Mouse (Mus musculus) thymus, adult 2 months (tissue): ENCODE data around the gene Rpl36. TPM values are rescaled to one million over a fixed set of nuclear protein-coding genes. Genes with fewer than 3 reads are reported as not detected.

Experiments used
- DNase-seq: peaks from one replicate; pipeline ENCODE4 v3.0.0; 2021
- H3K27ac ChIP-seq: fragments of 200-500 bp; 2 replicates; pipeline ENCODE4 v1.5.1; 2012; ENCODE audit warnings: low read length, control low read depth; ENCODE audit not compliant: control insufficient read depth, insufficient read depth
- H3K27me3 ChIP-seq: fragments of 200-500 bp; 2 replicates; pipeline ENCODE4 v1.6.1; 2012; ENCODE audit warnings: mild to moderate bottlenecking, low read length, moderate library complexity, mixed read lengths; ENCODE audit not compliant: control insufficient read depth, insufficient read depth
- H3K36me3 ChIP-seq: fragments of 200-500 bp; 2 replicates; pipeline ENCODE4 v1.6.1; 2012; ENCODE audit warnings: mild to moderate bottlenecking, low read length, moderate library complexity; ENCODE audit not compliant: control insufficient read depth, insufficient read depth
- H3K4me1 ChIP-seq: fragments of 200-500 bp; replicated peaks from 2 replicates; pipeline ENCODE4 v1.6.1; 2012; ENCODE audit warnings: low read length; ENCODE audit not compliant: control insufficient read depth, insufficient read depth
- H3K4me3 ChIP-seq: fragments of 200-500 bp; 2 replicates; pipeline ENCODE4 v1.5.1; 2012; ENCODE audit warnings: mild to moderate bottlenecking, low read length, control low read depth, moderate library complexity; ENCODE audit not compliant: control insufficient read depth, insufficient read depth
- CTCF ChIP-seq: fragments of 200-500 bp; IDR thresholded peaks from 2 replicates; pipeline ENCODE4 v1.5.1; 2012; ENCODE audit warnings: mild to moderate bottlenecking, control low read depth, low read length, moderate library complexity, borderline replicate concordance; ENCODE audit not compliant: control insufficient read depth, poor library complexity, insufficient read depth; ENCODE audit errors: extremely low read depth
- POLR2A ChIP-seq: fragments of 200-500 bp; IDR thresholded peaks from 2 replicates; pipeline ENCODE4 v1.6.1; 2012; ENCODE audit warnings: mild to moderate bottlenecking, low read length, control low read depth, moderate library complexity; ENCODE audit not compliant: control insufficient read depth, poor library complexity, insufficient read depth; ENCODE audit errors: extremely low read depth
- WGBS: fragments of 180-500 bp; shearing (Covaris S2); methylation state at CpG from one replicate; pipeline ENCODE4 v1.1.7; 2018; 5-methylcytosine and 5-hydroxymethylcytosine counted together
- polyA plus RNA-seq: library from polyadenylated mRNA; depleted of rRNA; stranded (reverse); fragments of >200 nt; gene quantifications from 2 replicates; pipeline ENCODE4 v1.2.3, GENCODE M21; 2012

The Rpl36 gene
- polyA plus RNA-seq, 1 experiment, result 3,864 TPM

- WGBS, result 98% methylated on average over 4 of the region's 4 CpGs
- Histone ChIP-seq H3K4me3 (no peak overlapping the region), H3K36me3 (peaks cover 53% of the 10 kb centered on the region), H3K27me3 (no peaks in the 10 kb centered on the region), H3K27ac (no peak overlapping the region), H3K4me1 (peaks cover 9% of the 10 kb centered on the region)
- TF ChIP-seq POLR2A (no peak), CTCF (no peak)
- no peak for DNase-seq
Measured at GRCm38 (mm10) chr17:56588921-56589320, 24.3 kb upstream of the Rpl36 start.

- Histone ChIP-seq H3K27ac (no peak overlapping the region), H3K4me1 (0 out of 2 replicates have a peak, but pooled peaks cover 2% of the 10 kb centered on the region)
- TF ChIP-seq POLR2A (no peak), CTCF (no peak)
Measured at GRCm38 (mm10) chr17:56592553-56592952, 20.7 kb upstream of the Rpl36 start.

GRCm38 (mm10) chr17:56593527-56594271, 19.5 kb upstream of the Rpl36 start:
- WGBS, result 94% methylated on average over 8 of the region's 8 CpGs
- no peaks in the 10 kb centered on the region for H3K4me1 ChIP-seq
- no peak overlapping the region for H3K4me3 ChIP-seq
- no peaks in the 10 kb centered on the region for H3K27me3 ChIP-seq
- peaks cover 85% of the 10 kb centered on the region for H3K36me3 ChIP-seq
- TF ChIP-seq CTCF (no peak), POLR2A (no peak)
- no peak overlapping the region for H3K27ac ChIP-seq
- no peak for DNase-seq

More at GRCm38 (mm10) chr17:56592553-56592952, 20.7 kb upstream of the Rpl36 start:
- DNase-seq, result no peak
- no peaks in the 10 kb centered on the region for H3K27me3 ChIP-seq
- H3K36me3 ChIP-seq, result peaks cover 85% of the 10 kb centered on the region
- no peak overlapping the region for H3K4me3 ChIP-seq

GRCm38 (mm10) chr17:56603186-56604069, 9.8 kb upstream of the Rpl36 start:
- no peak overlapping the region for H3K4me3 ChIP-seq
- WGBS, result 99% methylated on average over 28 of the region's 28 CpGs
- H3K36me3 ChIP-seq, result peaks cover 75% of the 10 kb centered on the region
- no peaks in the 10 kb centered on the region for H3K27me3 ChIP-seq
- TF ChIP-seq POLR2A (no peak), CTCF (no peak)
- no peak overlapping the region for H3K27ac ChIP-seq
- DNase-seq, result no peak
- H3K4me1 ChIP-seq, result peaks cover 1% of the 10 kb centered on the region

GRCm38 (mm10) chr17:56604070-56604380, 9.2 kb upstream of the Rpl36 start:
- Histone ChIP-seq H3K4me1 (peaks cover 7% of the 10 kb centered on the region), H3K27me3 (no peaks in the 10 kb centered on the region), H3K4me3 (no peak overlapping the region), H3K27ac (no peak overlapping the region), H3K36me3 (peaks cover 75% of the 10 kb centered on the region)
- WGBS, result 95% methylated on average over 9 of the region's 9 CpGs
- no peak for DNase-seq
- no peak for TF ChIP-seq POLR2A
- TF ChIP-seq CTCF, result no peak

- H3K27me3 ChIP-seq, result no peaks in the 10 kb centered on the region
- no peak overlapping the region for H3K4me3 ChIP-seq
- TF ChIP-seq CTCF, result no peak
- peaks cover 72% of the 10 kb centered on the region for H3K36me3 ChIP-seq
- peaks cover 9% of the 10 kb centered on the region for H3K4me1 ChIP-seq
- WGBS, result 96% methylated on average over 3 of the region's 3 CpGs
- H3K27ac ChIP-seq, result no peak overlapping the region
- DNase-seq, result no peak
Measured at GRCm38 (mm10) chr17:56604422-56604821, 8.8 kb upstream of the Rpl36 start.

- no peak for TF ChIP-seq POLR2A
- Histone ChIP-seq H3K4me1 (peaks cover 16% of the 10 kb centered on the region), H3K27me3 (no peaks in the 10 kb centered on the region), H3K27ac (no peak overlapping the region), H3K4me3 (no peak overlapping the region), H3K36me3 (peaks cover 62% of the 10 kb centered on the region)
- no peak for DNase-seq
- 95% methylated on average over 9 of the region's 9 CpGs for WGBS
Measured at GRCm38 (mm10) chr17:56605431-56605830, 7.8 kb upstream of the Rpl36 start.
